Mouse (Mus musculus): ENCODE measurements around the gene Txnrd2. TPM values are rescaled to one million over a fixed set of nuclear protein-coding genes. Genes with fewer than 3 reads are reported as not detected.

Gene Txnrd2
- total RNA-seq, 2 experiments from 2014 or later, result 75.6 to 98.9 TPM

DNA sequence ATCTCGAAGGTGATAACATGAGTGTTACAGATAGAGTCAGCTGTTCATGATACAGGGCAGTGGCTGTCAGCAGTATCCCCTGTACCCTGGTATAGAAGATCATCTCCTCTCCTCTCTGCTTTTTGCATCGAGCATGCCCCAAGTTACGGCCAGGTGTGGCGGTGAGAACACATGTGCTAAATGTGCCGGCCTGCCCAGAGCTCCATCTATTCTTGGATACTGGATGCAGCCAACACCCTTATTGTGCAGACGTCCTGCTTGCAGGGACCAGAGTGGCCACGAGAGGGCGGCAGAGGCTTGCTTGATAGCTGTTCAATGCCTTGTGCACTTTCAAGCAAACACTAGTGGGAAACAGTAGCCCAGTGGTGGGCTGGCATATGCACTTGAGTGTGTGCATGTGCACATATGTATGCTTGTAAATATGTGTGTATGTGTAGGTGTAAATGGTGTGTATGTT is 17.2 kb downstream of the Txnrd2 start:
- peak; percentile 93 to 97 for DNase-seq (ENCODE audit: low spot score in 2 of 2)

DNA sequence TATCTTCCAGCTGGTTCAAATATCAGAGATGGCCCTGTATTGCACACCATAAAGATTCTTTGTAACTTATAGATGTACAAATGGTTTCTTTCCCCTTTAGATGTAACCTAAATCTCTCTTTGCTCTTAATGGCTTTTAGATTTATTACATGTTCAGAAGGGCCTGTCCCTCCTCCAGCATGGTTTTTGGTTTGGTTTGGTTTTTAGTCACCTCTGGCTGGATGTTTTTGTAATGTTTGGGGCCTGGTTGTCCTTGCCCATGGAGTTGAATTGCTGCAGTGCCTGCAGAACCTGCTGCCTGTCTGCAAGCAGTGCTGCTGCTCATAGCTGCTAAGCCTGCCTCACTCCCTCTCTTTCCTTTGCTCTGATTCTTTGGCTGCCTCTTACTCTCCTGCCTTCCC is 21.1 kb downstream of the Txnrd2 start:
- DNase-seq (ENCODE audit: low spot score in 2 of 2), result no peak

DNA sequence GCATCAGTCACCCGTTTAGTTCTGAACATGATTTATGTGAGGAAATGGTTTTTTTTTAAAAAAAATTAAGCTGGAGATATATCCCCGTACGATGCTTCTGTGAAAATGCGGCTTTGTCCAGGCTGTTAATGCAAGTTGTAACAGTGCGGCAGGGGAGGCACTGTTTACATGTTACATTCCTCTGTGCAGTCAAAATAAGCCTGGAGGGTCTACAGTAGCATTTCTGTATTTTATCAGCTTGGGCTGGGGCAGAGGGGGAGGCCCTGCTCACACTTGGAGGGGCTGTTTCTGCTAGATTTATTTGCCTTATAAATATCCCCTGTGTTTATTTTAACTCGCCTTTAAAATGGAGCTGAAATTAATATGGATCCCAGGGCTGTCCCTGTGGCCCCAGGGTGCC is 21.9 kb downstream of the Txnrd2 start:
- DNase-seq (ENCODE audit: low spot score in 2 of 2), result no peak

GRCm38 (mm10) chr16:18449005-18449404 is 22.8 kb downstream of the Txnrd2 start:
- no peak for DNase-seq (ENCODE audit: low spot score in 2 of 2)

DNA sequence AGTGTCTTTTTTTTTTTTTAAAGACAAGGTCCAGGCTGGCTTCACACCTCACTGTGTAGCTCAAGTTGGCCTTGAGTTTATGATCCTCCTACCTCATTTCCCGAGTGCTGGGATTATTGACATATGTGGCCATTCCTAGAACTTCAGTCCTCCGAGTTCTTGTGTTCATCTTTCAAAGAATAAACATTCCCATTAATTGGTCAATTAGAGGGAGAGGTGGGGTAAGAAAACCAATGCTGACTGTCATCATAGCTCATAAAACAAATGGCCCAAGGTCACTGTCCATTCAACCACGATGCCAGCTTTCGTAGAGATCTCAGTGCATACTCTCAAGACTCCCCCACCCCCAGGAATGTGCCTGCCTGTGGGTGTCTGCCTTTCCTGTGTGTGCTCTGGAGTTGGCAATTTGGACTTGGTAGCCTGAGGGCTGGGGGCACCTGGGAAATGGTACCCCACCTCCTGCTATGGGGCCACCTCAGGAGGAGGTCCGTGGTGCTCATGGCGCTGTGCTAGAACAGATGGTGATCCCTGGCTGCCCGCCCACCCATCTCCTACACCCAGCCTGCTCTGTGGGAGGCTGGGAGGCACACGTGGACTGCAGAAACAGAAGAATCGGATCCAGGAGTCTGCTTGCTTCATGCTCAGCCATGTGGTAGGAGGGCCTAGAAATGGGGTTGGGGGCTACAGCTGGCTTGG is 25.4 kb downstream of the Txnrd2 start:
- DNase-seq (ENCODE audit: low spot score in 2 of 2), result no peak

DNA sequence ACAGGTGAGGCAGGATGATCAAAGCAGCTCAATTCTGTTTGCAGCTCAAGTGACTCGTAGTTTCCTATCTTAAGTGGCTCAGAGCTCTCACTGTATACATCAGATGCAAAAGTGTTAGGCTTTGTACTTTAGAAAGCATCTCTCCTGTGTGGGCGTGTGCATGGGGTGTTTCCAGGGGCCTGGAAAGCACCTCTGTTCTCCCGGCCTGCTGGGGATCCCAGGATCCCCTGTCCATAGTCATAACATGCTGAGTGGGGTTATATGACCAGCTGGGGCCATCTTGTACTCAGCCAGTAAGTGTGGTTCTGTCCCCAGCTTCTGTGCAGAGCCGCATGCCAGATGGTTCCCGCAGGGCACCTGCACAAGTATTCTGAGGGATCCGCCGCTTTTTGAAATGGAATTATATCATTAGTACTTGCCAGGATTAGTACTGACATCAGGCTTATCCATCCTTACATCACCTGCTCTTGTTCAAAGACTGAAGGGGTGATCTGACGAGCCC is 26.2 kb downstream of the Txnrd2 start:
- DNase-seq (ENCODE audit: low spot score in 2 of 2), result no peak

- DNase-seq (ENCODE audit: low spot score in 2 of 2), result no peak
These were observed 27.7 kb downstream of the Txnrd2 start for GRCm38 (mm10) chr16:18453846-18454245.

DNA sequence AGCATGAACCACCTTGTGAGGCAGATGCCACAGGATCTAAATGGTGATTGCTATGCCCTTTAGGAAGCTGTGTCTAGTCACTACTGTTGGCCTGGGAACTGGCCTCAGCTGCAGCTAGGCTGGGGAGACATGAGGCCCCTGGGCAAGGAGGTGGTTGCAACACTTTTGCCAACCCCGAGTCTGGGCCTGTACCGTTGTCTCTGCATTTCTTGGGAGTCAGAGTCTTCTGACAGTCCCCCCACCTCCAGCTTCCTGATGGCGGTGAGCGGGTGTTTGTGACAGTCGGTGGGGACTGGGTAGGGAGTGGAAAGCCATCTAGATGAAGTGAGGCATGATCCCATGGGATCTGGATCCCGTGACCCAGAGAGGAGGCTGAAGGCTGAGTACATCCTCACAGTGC is 29.2 kb downstream of the Txnrd2 start:
- DNase-seq (ENCODE audit: low spot score in 2 of 2), result no peak

GRCm38 (mm10) chr16:18458661-18459060 is 32.5 kb downstream of the Txnrd2 start:
- no peak for DNase-seq (ENCODE audit: low spot score in 2 of 2)

GRCm38 (mm10) chr16:18459335-18459954 is 33.3 kb downstream of the Txnrd2 start:
- DNase-seq (ENCODE audit: low spot score in 2 of 2), result no peak

GRCm38 (mm10) chr16:18459955-18460370 is 33.8 kb downstream of the Txnrd2 start:
- no peak for DNase-seq (ENCODE audit: low spot score in 2 of 2)

DNA sequence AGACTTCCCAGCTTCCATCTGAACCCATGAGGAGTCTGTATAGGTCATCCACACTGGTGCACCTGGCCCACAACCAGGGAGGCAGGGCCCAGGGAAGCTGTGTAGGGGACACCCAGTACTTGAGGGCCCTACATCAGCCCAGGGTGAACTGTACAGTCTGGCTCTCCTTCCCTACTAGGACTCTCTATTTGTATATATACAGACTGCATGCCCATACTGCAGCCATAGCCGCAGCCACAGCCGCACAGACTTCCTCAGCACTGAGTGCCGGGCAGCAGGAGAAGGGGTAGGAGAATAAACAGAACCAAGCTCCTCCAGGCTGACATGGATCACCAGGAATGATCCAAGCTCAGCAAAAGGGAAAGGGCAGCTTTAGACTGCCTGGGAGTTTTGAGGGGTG is 34.6 kb downstream of the Txnrd2 start:
- DNase-seq (ENCODE audit: low spot score in 2 of 2), result no peak

- no peak for DNase-seq (ENCODE audit: low spot score in 2 of 2)
These were observed 35.8 kb downstream of the Txnrd2 start for GRCm38 (mm10) chr16:18462031-18462430.

DNA sequence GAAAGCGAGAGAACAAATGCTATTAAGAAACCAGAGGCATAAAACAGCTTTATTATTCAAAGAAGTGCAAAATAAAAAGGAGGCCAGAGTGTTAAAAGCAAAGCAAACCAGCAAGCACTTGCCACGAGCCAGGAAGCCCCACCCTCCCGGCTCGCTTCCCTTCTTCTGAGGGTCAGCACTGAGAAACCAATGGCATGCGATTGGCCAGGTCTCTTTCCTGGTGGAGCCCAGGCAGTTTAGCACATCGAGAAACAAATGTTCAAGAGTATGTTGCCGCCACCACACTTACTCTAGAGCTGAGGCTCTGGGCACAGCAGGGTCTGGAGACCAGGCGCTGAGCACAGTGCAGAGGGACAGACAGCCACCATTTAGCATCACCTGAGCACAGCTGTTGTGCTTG is 36.4 kb downstream of the Txnrd2 start:
- DNase-seq (ENCODE audit: low spot score in 2 of 2), result no peak

GRCm38 (mm10) chr16:18464271-18464670 is 38.1 kb downstream of the Txnrd2 start:
- no peak for DNase-seq (ENCODE audit: low spot score in 2 of 2)

DNA sequence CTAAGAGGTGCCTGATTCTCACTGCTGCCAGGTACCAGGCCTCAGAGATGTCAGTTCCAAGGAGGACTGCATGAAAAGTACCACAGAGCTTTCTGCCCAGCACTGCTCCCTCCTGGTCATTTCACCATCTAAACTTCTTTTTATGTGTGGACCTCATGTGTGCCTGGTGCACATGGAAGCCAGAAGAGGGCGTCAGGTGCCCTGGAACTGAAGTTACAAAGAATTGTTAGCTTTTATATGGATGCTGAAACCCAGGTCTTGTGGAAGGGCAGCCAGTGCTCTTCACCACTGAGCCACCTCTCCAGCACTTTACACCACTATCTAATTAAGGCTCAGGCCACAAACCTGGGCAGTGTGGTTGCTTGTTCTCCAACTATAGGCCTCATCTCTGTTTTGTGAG is 44.6 kb downstream of the Txnrd2 start:
- DNase-seq (ENCODE audit: low spot score in 2 of 2), result peak in 1 of 2 experiments; percentile 9

DNA sequence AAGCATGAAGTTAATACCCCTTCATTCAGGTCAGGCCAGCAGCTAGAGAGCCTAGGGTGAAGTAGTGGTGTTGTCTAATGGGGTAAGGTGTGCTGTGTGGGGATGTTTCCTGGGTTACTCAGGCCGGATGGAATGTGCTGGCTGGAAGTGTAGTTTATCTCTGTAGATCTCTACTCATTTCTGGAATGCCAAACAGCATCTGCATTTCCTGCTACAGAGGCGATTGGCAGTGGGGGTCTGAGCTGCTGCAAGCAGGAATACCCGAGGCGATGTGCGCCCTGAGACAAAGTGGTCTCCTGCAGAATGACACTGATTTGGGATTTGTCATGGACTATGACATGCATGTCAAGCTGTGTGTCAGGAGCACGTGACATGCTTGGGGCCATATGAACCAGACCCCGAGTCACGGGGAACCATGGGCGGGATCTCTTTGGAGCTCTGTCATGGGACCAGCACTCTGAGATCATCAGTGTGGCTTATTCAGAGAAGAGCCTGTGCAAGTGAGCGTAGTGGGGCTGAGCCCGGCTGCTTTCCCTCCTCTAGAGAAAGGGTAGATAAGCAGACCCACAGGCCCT is 45.3 kb downstream of the Txnrd2 start:
- DNase-seq (ENCODE audit: low spot score in 2 of 2), result peak in 1 of 2 experiments; percentile 13

DNA sequence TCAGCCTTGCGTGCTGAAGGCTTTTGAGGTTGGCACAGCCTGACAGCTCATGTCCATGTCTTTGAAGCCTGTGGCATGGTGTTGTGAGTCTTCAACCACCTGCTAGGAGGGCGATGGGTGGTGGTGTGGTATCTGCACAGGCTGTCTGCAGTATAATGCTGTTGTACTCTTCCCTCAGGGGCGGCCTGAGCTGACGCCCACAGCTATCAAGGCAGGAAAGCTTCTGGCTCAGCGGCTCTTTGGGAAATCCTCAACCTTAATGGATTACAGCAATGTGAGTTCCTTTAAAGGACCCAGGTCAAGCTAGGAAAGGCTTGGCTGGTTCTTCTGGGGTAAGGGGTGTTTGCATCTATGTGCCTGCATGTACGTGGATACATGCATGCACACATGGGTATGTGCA is 45.8 kb downstream of the Txnrd2 start:
- DNase-seq (ENCODE audit: low spot score in 2 of 2), result peak in 1 of 2 experiments; percentile 7

- DNase-seq (ENCODE audit: low spot score in 2 of 2), result no peak
These were observed 46.2 kb downstream of the Txnrd2 start for GRCm38 (mm10) chr16:18472416-18472815.

DNA sequence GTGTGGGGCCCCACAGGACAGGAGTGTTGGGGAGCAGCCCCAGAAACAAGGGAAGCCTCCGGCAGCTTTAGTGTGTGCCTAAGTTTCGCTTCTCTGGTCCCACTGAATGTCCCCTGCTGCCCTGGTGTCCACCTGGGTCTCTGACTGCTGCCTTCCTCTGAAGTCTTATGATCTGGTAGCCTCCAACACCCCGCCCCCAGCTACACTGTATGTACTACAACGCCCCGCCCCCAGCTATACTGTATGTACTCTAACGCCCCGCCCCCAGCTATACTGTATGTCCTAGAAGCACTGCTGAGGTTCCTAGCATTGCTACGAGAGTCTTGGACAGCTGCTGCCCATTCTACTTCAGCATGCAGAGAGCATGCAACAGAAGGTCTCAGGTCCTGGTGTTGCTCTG is 46.8 kb downstream of the Txnrd2 start:
- DNase-seq (ENCODE audit: low spot score in 2 of 2), result peak in 1 of 2 experiments; percentile 5

DNA sequence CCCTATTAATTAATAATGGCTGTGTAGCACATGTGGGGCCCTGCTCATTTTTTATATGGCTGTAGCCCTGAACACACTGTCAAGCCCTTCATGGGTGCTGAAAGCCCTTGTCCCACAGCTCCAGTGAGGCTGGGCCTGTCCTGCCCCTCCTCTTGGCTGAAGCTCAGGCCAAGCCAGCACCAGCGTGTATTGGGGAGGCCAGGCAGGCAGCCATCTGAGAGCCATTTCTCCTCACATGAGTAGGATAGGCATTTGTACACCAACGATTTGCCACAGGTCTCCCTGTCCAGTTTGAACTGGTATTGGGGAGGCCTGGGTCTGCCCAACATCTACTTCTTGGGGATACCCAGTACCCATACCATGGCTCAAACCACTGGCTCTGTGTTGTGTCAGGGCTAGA is 47.8 kb downstream of the Txnrd2 start:
- DNase-seq (ENCODE audit: low spot score in 2 of 2), result peak in 1 of 2 experiments; percentile 8

DNA sequence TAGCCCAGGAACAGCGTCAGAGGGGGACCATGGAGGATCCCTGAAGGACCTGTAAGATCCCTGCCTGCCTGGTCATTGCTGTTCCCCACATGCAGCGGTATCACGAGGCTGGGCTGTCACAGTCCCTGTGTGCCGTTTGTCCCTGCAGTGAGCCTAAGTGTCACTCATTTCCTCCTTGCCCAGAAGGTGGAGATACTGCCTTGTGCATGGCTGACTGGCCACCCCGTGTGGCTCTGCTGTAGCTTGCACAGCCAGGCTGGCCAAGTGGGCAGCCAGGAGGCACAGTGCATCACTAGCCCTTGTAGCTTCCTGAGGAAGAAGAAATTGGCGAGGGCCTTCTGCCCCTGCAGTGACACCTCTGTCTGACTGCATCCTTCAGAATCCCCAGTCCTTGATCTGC is 51.8 kb downstream of the Txnrd2 start:
- peak in 1 of 2 experiments; percentile 14 for DNase-seq (ENCODE audit: low spot score in 2 of 2)

All from adrenal gland, adult 18-20 months (tissue).